Mouse (Mus musculus) limb, embryonic 12.5 days (tissue): ENCODE data around the gene Mia2. TPM values are rescaled to one million over a fixed set of nuclear protein-coding genes. Genes with fewer than 3 reads are reported as not detected.

Experiments used
- ATAC-seq: fragments of 200-750 bp; cut with Nextera tagmentation; 2 replicates; pipeline ENCODE4 v1.8.0; 2017; ENCODE audit warnings: low read depth, moderate TSS enrichment; ENCODE audit not compliant: insufficient number of reproducible peaks, insufficient read depth, low FRiP score, low TSS enrichment
- H3K27ac ChIP-seq: fragments of 300-500 bp; sonication (generic); 2 replicates; pipeline ENCODE4 v1.5.1; 2016; ENCODE audit warnings: mild to moderate bottlenecking, moderate library complexity
- H3K27me3 ChIP-seq: fragments of 300-500 bp; sonication (generic); 2 replicates; pipeline ENCODE4 v1.6.1; 2016; ENCODE audit warnings: mild to moderate bottlenecking, moderate library complexity
- H3K36me3 ChIP-seq: fragments of 300-500 bp; sonication (generic); 2 replicates; pipeline ENCODE4 v1.6.1; 2016; ENCODE audit warnings: mild to moderate bottlenecking, moderate library complexity
- H3K4me1 ChIP-seq: fragments of 300-500 bp; sonication (generic); replicated peaks from 2 replicates; pipeline ENCODE4 v1.6.1; 2016
- H3K4me2 ChIP-seq: fragments of 300-500 bp; sonication (generic); 2 replicates; pipeline ENCODE4 v1.6.1; 2016; ENCODE audit warnings: mild to moderate bottlenecking, moderate library complexity
- H3K4me3 ChIP-seq: fragments of 300-500 bp; sonication (generic); replicated peaks from 2 replicates; pipeline ENCODE4 v1.5.1; 2016; ENCODE audit warnings: mild to moderate bottlenecking
- H3K9ac ChIP-seq: fragments of 300-500 bp; sonication (generic); replicated peaks from 2 replicates; pipeline ENCODE4 v1.6.1; 2016; ENCODE audit warnings: mild to moderate bottlenecking, moderate library complexity
- H3K9me3 ChIP-seq: fragments of 300-500 bp; sonication (generic); 2 replicates; pipeline ENCODE4 v1.6.1; 2016; ENCODE audit warnings: mild to moderate bottlenecking, moderate library complexity
- WGBS: fragments of 180-500 bp; shearing (Covaris S2); methylation state at CpG from one replicate; pipeline ENCODE4 v1.1.7; 2016; 5-methylcytosine and 5-hydroxymethylcytosine counted together
- polyA plus RNA-seq: library from polyadenylated mRNA; unstranded; fragments of >200 nt; fragmentation: Nextera tagmentation; extraction: Ambion mirVana; gene quantifications from 2 replicates; pipeline ENCODE4 v1.2.1, GENCODE M21; 2016

Mia2 gene
- polyA plus RNA-seq, 1 experiment from 2014 or later, result 65.0 TPM

DNA sequence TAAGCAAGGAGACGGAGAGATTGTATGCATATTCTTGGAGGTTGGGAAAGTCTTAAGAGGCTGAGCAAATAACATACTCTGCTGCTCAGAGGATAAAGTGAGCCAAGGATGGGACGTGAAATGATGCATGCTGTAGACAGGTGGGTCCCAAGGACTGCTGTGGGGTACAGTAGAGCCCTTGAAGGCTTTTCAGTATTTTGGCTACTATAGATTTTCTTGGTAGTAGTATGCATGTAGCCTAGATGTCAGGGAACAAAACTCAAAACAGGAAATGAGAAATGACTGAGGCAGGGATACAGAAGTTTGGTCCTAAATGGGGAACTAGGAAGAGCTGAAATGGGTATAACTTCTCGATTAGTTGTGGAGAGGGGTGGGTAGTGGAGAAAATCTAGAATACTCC, 36.9 kb downstream of the Mia2 start:
- WGBS, result 53% methylated on average over 3 of the region's 3 CpGs

DNA sequence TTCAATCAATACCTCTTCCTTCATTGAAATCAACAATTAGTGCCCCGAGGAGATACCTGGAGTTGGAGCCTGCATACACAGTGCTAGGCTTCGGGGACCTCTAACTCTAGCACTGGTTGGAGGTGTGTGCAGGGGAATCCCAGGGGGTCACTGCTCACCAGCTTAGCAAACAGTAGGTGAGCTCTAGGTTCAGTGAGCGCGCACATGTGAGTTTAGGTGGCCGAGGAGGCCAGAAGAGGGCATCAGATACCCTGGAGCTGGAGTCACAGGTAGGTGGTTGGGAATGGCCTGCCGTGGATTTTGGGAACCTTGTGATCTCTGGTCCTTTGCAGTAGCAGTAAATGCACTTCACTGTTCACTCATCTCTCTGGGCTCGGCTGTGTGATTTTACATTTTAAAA, 37.3 kb downstream of the Mia2 start:
- Histone ChIP-seq H3K4me1 (peaks cover 19% of the 10 kb centered on the region), H3K27me3 (no peaks in the 10 kb centered on the region), H3K36me3 (peaks cover 16% of the 10 kb centered on the region; the same call in 1 of the 2 replicates), H3K9ac (no peak overlapping the region), H3K4me3 (peak overlapping the region; percentile 86; the same call in 1 of the 2 replicates), H3K4me2 (peak overlapping the region; percentile 75; the same call in 1 of the 2 replicates), H3K27ac (no peak overlapping the region), H3K9me3 (no peaks in the 10 kb centered on the region)
- no peak for ATAC-seq
- WGBS, result 80% methylated on average over 7 of the region's 7 CpGs

More for the DNA sequence above, 36.9 kb downstream of the Mia2 start:
- peaks cover 12% of the 10 kb centered on the region; the same call in 1 of the 2 replicates for H3K36me3 ChIP-seq
- H3K9ac ChIP-seq, result 0 out of 2 replicates have a peak overlapping the region, but pooled peaks have one; percentile 93
- H3K27me3 ChIP-seq, result no peaks in the 10 kb centered on the region
- peak overlapping the region; percentile 75 for H3K4me2 ChIP-seq
- H3K4me3 ChIP-seq, result peak overlapping the region; percentile 86
- peaks cover 19% of the 10 kb centered on the region for H3K4me1 ChIP-seq
- no peak for ATAC-seq
- H3K9me3 ChIP-seq, result no peaks in the 10 kb centered on the region
- no peak overlapping the region for H3K27ac ChIP-seq

DNA sequence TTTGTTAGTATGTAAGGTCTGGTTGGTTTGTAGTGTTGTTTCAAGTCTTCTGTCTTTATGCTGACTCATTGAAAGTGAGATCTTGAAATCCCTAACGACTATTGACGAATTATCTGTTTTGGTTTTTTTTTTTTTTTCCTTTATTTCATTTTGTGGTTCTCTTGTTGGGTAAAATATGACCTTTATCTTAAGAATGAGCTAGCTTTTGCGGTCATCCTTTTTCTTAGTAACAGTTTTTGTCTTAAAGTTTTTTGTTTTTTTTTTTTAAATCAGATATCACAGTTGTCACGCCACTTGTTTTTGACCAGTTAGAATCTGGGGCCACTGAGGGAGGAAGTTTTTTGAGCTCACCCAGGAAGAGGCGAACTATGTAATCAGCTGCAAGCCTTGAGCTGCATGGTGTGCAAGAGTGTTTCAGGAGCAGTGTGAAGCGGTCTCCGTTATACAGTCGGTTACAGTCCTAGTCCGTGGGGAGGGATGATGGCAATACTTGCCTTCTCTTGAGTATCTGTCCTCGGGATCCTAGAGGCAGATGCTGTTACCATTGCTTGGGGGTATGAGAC, 37.9 kb downstream of the Mia2 start:
- Histone ChIP-seq H3K27me3 (no peaks in the 10 kb centered on the region), H3K27ac (no peak overlapping the region), H3K9me3 (no peaks in the 10 kb centered on the region), H3K36me3 (peaks cover 20% of the 10 kb centered on the region), H3K4me3 (no peak overlapping the region; the same call in 1 of the 2 replicates), H3K4me1 (peaks cover 19% of the 10 kb centered on the region), H3K4me2 (no peak overlapping the region), H3K9ac (no peak overlapping the region)
- ATAC-seq, result no peak
- WGBS, result 91% methylated on average over 10 of the region's 10 CpGs

DNA sequence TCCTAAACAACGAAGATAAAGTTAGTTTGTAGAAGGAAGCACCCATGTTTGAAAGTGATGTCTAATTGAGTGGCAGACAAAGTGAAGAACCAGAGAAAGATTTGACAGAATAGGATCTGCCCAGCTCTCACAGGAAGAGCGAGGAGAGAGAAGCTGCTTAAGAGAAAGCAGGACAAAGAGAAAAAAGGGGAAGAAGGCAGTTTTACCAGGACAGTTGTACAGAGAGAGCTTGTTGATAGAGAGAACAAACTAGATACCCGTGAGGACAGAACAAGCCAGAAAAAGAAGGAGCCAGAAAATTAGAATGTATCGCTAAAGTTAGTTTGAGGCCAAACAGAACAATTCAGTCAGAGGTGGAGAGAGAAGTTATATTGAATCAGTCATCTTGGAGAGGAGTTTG, 39.5 kb downstream of the Mia2 start:
- no peak overlapping the region for H3K27ac ChIP-seq
- no peak overlapping the region for H3K4me2 ChIP-seq
- WGBS, result 96% methylated on average over 4 of the region's 4 CpGs
- H3K4me1 ChIP-seq, result peaks cover 14% of the 10 kb centered on the region
- H3K36me3 ChIP-seq, result peaks cover 35% of the 10 kb centered on the region
- no peak overlapping the region for H3K4me3 ChIP-seq
- H3K9ac ChIP-seq, result no peak overlapping the region
- no peaks in the 10 kb centered on the region for H3K9me3 ChIP-seq
- H3K27me3 ChIP-seq, result no peaks in the 10 kb centered on the region
- ATAC-seq, result no peak

DNA sequence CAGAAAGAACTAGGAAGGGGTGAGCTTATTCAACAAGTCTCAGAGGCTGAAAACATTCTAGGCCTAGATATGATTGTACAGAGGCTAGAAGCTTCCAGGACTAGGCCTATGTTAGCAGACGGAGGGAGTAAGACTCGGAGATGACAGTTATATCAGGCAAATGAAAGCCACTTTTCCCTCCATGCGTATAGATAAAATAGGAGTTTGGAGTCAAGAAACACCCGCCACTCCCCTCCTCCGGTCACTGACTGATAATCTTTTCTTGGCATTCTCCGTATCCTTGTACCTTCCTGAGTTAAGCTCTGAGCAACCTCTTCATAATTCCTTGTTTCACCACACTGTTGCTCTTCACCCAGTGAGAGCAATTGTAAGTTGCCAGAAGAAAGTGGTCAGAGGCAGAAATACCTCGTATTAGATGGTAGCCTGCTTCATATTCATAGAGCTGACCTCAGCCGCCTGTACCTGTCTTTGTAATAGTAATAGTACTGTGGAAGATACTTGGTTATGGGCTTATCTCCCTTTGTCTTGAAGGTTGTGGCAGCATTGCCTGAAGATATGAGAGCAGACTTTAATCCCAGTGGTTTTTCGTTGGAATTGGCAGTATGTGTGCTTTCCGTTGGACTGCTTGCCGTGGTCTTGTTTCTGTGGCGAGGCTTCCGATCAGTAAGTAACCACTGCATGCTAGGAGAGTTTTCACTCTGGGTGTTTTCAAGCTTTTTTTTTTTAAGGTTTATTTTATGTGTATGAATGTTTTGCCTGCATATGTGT, 40.1 kb downstream of the Mia2 start:
- 95% methylated on average over 13 of the region's 13 CpGs for WGBS
- no peak overlapping the region for H3K9ac ChIP-seq
- no peak for ATAC-seq
- H3K9me3 ChIP-seq, result no peaks in the 10 kb centered on the region
- no peak overlapping the region for H3K4me3 ChIP-seq
- H3K36me3 ChIP-seq, result peaks cover 39% of the 10 kb centered on the region
- H3K27me3 ChIP-seq, result no peaks in the 10 kb centered on the region
- no peak overlapping the region for H3K27ac ChIP-seq
- peaks cover 12% of the 10 kb centered on the region for H3K4me1 ChIP-seq
- no peak overlapping the region for H3K4me2 ChIP-seq

DNA sequence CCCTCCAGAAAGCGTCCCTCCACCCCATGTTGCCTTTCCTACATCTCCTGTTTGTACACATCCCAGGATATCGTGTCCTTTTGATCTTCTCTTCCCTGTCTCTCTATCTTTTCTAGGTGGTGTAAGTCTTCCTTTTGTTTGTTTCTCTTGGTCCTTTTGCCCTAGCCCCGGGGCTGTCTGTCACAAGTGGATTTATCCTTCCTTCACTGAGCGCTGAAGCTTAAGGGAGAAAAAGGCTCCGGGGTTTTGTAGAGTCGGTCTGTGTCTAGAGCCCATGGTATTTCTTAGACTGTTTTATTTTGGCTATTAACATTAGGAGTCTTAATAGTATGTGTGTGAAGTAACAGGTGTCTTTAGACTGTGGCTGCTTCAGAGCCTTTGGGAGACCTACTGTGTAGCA, 41.4 kb downstream of the Mia2 start:
- 91% methylated on average over 6 of the region's 6 CpGs for WGBS
- Histone ChIP-seq H3K4me3 (no peak overlapping the region), H3K9ac (no peak overlapping the region), H3K9me3 (no peaks in the 10 kb centered on the region), H3K4me2 (no peak overlapping the region), H3K27me3 (no peaks in the 10 kb centered on the region), H3K36me3 (peaks cover 51% of the 10 kb centered on the region), H3K4me1 (peaks cover 12% of the 10 kb centered on the region), H3K27ac (no peak overlapping the region)
- ATAC-seq, result no peak

DNA sequence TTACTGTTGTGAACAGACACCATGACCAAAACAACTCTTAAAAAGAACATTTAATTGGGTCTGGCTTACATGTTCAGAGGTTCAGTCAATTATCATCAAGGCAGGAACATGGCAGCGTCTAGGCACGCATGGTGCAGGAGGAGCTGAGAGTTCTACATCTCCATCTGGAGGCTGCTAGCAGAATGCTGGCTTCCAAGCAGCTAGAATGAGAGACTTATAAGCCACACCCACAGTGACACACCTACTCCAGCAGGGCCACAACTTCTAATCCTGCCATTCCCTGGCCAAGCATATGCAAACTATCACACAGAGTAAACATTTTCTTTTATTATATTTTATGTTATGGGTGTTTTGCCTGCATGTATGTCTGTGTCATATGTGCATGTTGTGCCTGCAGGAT, 43.8 kb downstream of the Mia2 start:
- Histone ChIP-seq H3K27me3 (no peaks in the 10 kb centered on the region), H3K9ac (no peak overlapping the region), H3K9me3 (no peaks in the 10 kb centered on the region), H3K4me1 (no peaks in the 10 kb centered on the region), H3K4me3 (no peak overlapping the region), H3K4me2 (no peak overlapping the region), H3K27ac (no peak overlapping the region), H3K36me3 (peaks cover 73% of the 10 kb centered on the region)
- WGBS, result 84% methylated on average over 2 of the region's 2 CpGs
- ATAC-seq, result no peak

DNA sequence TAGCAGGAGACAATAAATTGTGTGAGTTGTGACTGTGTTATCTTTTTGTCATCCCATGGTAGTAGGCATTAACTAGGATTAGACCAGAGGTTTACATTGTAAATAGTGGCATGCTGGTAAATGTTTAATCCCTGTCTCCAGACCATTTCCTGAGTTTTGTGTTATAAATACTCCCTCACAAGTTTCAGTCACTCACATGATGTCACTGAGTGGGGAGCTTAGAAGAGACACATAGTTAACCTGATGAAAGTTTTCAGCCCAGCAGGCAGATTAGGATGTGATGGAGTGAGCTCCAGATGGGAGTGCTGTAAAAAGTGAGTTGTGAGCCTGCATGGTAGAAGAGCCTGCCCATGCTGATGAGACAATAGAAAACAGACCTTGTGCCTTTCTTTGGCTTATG, 49.5 kb downstream of the Mia2 start:
- no peak for ATAC-seq
- H3K4me3 ChIP-seq, result no peak overlapping the region
- no peaks in the 10 kb centered on the region for H3K9me3 ChIP-seq
- no peak overlapping the region for H3K4me2 ChIP-seq
- H3K27ac ChIP-seq, result no peak overlapping the region
- H3K9ac ChIP-seq, result no peak overlapping the region
- H3K36me3 ChIP-seq, result peaks cover 87% of the 10 kb centered on the region
- H3K27me3 ChIP-seq, result no peaks in the 10 kb centered on the region
- H3K4me1 ChIP-seq, result no peaks in the 10 kb centered on the region

DNA sequence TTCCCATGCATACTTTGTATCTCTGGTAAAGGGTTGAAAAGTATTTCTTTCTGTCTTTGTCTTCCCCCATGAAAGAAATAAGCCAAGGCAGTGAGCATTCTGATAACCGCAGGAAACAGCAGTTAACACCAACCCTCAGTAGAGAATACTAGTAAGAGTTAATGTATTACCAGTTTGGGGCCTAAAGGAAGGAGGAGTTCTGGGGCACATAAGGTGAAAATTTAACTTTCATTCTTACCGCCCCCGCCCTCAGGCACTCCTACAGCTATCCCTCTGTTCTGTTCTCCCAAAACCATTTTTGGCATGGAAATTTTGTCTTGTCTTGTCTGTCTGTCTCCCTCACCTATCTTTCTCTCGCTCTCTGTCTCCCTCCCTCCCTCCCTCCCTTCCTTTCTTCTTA, 54.1 kb downstream of the Mia2 start:
- WGBS, result 93% methylated on average over 4 of the region's 4 CpGs

DNA sequence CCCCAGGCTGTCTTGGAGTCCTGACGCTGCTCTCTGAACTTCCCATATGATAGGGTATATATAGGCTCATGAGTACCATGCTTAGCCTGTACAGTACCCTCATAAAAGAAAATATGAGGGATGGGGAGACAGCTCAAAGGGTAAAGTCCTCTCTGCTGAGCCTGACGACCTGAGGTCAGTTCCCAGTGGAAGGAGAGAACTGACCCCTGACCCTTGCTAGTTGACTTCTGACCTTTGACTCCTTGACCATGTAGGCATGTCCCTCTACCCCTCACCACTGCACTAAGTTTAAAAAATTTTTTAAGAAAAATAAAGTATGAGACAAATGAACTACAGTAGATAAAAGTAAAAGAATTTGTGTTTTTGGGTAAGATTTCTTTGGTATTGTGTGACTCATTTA, 65.5 kb downstream of the Mia2 start:
- Histone ChIP-seq H3K9ac (no peak overlapping the region), H3K36me3 (peaks cover 84% of the 10 kb centered on the region), H3K4me2 (no peak overlapping the region), H3K27ac (no peak overlapping the region), H3K27me3 (no peaks in the 10 kb centered on the region), H3K9me3 (no peaks in the 10 kb centered on the region), H3K4me1 (no peaks in the 10 kb centered on the region), H3K4me3 (no peak overlapping the region)
- 61% methylated on average over 2 of the region's 2 CpGs for WGBS
- no peak for ATAC-seq

More for the DNA sequence above, 54.1 kb downstream of the Mia2 start:
- Histone ChIP-seq H3K27ac (no peak overlapping the region), H3K4me3 (no peak overlapping the region), H3K36me3 (peaks cover 91% of the 10 kb centered on the region), H3K4me2 (no peak overlapping the region), H3K9ac (no peak overlapping the region), H3K9me3 (no peaks in the 10 kb centered on the region), H3K4me1 (no peaks in the 10 kb centered on the region), H3K27me3 (no peaks in the 10 kb centered on the region)
- no peak for ATAC-seq

DNA sequence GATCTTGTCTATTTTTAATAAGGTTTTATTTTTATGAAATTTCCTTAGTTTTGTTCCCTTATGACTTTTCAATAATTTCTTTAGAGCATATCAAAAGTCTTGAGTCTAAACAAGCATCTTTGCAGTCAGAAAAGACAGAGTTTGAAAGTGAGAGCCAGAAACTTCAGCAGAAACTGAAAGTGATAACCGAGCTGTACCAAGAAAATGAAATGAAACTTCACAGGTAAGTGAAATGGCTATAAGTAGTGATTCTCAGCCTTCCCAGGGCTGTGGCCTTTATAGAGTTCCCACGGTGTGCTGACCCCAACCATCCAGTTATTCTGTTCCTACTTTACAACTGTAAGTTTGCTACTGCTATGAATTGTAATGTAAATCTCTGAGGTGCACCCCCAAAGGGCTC, 67.2 kb downstream of the Mia2 start:
- Histone ChIP-seq H3K4me2 (no peak overlapping the region), H3K4me1 (no peaks in the 10 kb centered on the region), H3K36me3 (peaks cover 78% of the 10 kb centered on the region), H3K9ac (no peak overlapping the region), H3K27ac (no peak overlapping the region), H3K9me3 (no peaks in the 10 kb centered on the region), H3K4me3 (no peak overlapping the region), H3K27me3 (no peaks in the 10 kb centered on the region)
- WGBS, result 91% methylated on average over 2 of the region's 2 CpGs
- no peak for ATAC-seq

DNA sequence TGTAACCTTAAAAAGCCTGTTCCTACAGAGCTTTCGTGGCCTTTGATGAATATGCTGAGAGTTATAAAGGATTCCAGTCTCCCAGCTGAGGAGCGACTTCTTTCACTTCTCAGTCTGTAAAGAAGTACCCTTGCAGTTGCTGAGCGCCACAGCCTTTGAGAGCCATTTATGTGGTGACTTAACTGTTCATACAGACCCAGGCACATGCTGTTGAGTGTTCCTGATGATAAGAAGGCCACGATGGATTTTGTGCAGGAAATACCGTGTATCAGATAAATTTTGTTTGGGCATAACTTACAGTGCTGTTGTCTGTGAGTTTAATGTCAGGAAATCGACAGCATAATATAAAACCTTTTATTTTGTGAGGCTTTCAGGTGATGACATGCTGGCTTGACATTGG, 68.9 kb downstream of the Mia2 start:
- no peaks in the 10 kb centered on the region for H3K4me1 ChIP-seq
- H3K27me3 ChIP-seq, result no peaks in the 10 kb centered on the region
- ATAC-seq, result no peak
- H3K9ac ChIP-seq, result no peak overlapping the region
- H3K27ac ChIP-seq, result no peak overlapping the region
- H3K36me3 ChIP-seq, result peaks cover 71% of the 10 kb centered on the region
- no peaks in the 10 kb centered on the region for H3K9me3 ChIP-seq
- H3K4me2 ChIP-seq, result no peak overlapping the region
- 94% methylated on average over 6 of the region's 6 CpGs for WGBS
- no peak overlapping the region for H3K4me3 ChIP-seq
